Mouse (Mus musculus) retina, postnatal 7 days (tissue): ENCODE results near the gene Lhfpl2.

Experiments used
- DNase-seq: peaks from one replicate; pipeline ENCODE4 v3.0.0-alpha.2; 2012; ENCODE audit warnings: low read depth, low spot score

Lhfpl2 gene

DNA sequence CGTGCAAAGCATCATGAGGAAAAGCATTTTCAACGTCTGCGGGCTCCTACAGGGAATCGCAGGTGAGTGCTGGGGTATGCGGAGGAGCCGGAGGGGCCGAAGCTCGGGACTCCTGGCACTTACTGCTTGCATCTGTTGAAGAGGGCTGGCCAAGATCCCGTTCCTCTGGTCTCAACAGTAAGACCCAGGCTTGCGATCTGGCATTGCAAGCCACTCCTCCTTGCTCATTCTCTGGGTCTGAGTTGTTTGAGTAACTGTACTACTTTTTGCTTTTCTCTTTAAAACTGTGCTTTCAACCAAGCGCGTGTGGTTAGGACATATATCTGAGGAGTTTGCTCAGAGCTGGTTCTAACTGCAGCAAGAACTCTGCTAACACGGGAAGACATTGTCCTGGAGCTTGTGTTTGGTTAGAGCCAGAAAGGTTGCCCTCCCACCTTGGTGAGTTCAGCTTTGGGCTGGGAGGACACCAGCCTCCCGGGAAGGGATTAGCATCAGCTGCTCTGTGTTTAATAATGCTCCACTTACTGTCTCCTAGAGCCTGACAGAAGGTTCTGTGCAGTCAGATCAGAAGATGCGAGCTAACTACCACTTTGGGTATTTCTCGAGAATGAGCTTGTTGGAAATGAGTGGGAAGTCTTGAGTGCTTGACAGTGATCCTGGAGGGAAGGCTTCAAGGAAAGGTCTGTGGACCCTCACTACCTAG is 117.1 kb downstream of the Lhfpl2 start:
- no peak for DNase-seq

DNA sequence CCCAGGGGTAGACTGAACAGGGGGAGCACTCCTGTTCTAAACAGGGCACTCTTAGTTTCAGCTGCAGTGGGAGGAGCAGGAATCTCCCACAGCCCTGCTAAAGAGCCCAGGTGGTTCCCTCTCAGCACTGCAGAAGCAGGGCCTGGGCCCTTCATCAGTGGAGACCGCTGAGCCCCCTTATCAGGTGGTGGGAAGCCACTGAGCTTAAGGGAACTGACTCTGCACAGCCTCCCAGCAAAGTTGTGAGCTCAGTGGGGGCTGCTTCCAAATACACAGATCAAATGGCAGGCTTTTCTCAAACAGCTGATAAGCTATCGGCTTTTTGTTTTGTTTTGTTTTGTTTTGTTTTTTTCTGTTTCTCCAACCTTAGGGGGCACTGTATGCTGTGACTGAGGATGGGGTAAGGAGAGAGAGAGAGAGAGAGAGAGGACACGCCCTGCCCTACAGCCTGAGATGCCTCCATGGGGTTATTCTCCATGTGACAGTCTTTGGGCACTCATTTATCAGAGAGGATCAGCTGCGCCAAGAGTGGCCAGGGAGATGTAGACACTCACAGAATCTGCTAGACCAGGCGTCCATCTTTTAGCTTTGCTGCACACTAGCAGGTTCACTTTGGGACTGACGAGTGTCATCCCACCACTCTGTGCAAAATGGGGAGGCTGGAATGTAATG is 117.9 kb downstream of the Lhfpl2 start:
- no peak for DNase-seq

DNA sequence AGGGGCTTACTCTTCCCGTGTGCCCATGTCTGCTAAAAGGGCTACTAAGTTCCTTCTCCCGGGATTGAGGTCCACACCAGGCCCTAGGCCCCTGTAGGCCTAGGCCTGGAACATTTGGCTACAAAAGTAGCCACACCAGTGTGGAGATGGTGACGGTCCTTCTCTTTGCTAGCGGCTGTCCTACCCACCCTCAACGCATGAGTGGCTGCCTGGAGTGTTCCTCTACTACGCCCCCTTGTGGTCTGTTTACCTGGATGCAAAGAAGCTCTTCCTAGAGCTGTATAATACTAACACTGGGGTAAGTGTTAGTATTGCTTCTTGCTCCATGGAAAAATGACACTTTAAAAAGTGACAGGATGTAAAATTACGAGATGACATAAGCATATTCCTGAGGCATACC is 119.6 kb downstream of the Lhfpl2 start:
- no peak for DNase-seq

DNA sequence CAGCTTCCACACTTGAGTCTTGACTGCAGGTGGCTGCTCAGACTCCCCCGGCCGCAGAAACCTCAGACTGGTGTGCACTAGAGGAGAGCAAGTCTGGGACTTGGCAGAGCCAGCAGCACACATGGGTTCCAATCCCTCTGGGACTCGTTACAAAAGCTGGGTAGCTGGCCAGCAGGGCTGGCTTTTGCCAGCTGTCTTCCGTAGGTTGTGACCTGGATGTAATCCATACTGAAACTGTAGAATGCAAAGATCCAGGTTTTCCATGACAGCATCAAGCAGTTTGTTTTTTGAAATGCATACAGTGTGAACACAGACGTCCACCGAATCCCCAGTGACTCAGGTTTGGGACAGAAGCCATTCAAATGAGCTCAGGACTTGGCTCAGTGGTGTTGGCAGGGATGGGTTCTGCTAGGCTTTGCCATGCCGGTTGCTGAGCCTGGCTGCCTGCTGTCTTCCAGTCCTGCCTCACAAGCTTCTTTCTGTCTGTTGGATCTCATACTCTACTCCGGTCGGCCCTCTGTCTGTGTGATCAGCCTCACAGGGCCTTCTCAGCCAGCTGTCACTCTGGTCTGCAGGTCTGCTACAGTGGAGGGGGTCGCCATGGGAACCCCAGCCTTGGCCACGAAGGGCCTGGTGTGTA is 120.9 kb downstream of the Lhfpl2 start:
- no peak for DNase-seq

DNA sequence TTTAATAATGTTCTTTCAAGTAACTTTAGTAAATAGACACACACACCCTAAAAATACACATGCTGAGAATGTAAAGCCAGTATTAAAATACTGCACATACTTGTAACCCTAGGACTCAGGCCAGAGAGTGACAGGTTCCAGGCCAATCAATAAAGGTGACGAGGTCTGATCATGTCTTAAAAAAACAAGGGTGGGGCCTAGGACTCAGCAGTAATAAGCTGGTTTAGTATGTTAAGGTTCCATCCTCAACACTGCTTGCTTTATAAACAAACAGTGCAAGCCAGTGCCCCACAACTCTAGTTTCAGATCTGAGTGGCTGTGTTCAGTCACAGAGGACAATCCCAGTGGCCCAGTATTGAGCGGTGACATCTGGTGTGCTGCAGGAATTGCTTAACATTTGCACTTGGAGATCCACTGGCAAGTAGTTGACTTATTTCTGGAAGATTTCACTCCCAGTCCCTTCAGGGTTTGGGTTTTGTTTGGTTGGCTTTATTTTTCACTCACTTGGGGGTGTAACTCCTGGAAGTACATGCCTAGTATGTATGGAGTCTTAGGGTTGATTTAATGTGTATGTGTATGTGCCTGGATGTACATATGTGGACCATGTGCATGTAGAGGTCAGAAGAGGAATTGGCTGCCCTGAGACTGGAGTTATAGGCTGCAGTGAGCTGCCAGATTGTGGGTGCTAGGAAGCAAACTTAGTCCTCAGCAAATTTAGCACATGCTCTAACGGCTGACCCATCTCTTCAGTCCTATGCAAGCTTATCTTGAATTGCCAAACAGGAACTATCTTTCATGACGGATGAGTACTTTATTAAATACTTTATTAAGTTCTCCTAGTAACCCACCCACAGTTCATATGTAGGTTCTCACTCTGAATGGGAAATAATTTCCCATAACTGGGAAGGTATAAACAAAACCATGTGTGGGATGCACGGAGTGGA is 123.2 kb downstream of the Lhfpl2 start:
- DNase-seq = no peak

DNA sequence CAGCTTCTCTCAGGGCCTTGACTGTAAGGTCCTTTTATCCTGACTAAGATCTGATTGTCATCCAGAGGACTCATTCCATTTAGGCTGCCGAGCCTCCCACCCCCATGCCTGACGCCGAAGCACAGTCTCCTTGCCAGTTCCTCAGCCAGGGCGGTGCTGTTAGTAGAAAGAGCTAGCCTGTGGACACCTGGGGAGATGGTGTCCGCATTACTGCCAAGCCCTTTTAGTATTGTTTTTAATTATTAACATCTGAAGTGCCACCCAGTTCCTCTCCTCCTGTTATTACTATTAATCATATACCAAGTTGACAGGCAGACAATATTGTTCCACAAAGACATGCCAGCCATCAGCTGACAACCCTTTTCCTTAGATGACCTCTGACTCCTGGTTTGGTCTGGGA is 124.4 kb downstream of the Lhfpl2 start:
- no peak for DNase-seq

DNA sequence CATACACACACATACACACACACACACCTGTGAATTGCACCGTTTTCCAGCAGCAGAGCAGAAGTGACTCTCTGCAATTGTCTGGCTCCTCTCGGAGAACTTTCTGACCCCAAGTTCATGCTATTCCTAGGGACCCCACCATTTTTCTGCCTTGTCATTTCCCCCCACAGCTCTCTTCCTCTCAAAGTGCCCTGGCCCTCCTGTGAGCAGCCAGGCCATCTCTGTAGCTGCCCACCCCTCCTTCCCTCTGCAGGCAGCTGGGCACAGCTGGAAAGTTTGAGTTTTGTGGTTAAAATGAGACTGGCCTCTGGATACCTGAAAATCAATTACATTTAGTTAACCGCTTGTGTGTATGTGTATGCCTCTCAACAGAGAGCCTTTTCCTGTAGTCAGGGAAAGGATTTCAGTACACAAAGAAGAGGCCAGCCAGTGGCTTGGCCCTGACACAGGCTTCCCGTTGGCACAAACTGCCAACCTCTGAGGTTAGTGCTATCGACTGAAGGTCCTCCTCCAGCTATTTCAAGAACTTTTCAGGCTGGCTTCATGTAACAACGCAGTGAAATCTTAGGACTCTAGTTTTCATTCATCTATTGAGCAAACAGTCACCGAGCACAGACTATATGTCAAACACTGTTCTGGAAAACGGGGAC is 125.9 kb downstream of the Lhfpl2 start:
- no peak for DNase-seq

DNA sequence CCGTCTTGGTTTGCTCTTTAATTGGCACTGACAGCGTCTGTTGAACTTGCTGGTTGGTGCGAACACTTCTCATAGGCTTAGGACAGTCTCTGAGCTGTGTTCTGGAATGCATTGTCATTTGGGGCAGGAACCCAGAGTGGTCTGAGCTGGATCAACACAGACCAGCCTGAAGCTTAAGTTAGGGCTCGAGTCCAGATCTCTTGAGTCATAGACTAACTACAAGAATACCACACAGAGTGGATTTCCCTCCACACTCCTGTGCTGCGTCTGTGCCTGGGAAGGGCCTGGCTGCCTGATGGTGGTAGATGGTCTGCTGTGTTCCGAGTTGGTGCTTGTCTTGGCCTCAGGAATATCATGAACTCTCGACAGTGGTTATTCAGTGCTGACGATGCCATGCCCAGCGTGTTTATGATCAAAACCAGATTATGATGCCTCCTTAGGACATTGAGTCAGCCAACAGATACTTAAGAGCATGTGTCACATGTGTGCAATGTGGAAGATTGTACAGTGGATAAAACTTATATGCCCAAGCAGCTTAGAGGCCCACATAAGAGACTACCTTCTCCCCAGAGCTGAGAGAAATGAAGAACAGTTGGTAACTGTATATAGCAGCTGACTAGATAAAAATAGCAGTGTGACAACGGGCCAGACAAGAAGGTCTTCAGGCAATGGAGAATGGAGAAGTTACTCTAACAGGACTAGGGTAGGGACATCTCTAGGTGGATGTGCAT is 127.3 kb downstream of the Lhfpl2 start:
- no peak for DNase-seq

DNA sequence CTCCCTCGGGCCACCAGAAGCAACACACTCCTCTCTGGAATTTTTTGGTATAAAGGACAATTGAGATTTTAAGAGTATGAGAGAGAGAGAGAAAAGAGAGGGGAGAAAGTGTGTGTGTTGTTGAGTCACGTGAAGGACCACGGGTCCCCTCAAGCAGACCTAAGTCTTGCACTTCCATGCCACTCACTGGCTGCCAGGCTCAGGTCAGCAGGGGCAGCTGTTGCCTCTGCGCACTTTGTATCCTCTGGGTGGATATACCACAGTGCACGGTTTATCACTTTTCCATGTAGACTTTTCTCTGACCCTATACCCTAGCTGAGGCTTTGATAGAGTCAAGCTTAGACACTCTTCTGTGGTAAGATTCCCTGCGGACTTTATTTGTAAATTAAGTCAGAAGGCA is 128.0 kb downstream of the Lhfpl2 start:
- DNase-seq = no peak

DNA sequence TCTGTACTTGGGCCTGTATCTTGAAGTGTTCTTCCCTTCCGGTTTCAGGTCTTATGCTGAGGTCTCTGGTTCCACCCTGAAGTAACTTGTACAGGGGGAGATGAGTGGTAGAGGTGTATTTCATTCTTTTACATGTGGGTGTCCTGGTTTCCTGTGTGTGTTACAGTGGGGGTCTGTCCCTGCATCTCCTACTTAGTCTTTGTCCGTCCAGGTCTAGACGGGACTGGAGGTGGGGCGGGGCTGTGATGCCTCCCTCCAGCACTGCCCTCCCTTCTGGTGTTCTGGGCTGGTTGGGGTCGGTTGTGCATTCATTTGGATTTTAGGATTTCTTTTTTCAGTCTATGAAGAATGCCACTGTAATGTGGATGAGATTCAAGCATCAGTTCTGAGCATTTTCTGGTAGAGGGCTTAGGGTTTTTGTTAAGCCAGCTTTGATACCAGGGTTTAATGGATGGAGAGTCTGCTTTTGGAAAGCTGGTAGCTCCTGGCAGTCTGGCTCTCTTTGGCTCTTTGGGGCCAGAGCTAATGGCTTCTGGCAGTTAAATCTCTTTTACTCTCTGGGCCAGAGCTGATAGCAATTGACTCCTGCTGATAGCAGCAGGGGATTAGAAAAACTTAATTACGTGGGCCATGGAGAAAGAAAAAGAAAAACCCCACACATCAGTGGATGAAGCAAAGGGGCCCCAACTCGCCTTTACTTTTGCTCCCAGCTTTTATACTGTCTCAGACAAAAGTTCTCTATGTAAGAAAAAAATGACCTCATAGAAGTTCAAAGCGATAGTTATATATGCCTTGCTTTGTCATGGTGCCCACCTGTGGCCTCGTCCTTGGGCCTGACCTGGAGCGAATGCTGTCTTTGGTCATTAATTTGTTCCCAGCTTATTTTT is 130.8 kb downstream of the Lhfpl2 start:
- DNase-seq = no peak

DNA sequence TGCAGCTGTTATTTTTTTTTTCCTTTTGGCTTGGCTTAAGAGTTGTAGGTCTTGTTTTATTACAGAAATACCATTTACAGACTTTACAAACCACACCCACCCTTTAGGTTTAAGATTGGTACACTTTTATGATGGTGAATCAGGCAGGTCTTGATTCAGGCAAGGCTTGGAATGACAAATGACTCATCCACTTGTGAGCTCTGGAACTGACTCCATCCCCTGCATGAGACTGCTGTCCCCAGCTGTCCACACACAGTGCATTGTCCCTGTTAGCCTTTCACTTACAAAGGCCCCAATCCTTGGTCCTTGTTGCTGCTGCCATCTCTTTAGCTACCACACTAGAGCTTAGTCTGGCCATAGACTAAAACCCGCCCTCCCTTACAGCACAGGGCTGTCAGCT is 132.8 kb downstream of the Lhfpl2 start:
- no peak for DNase-seq

DNA sequence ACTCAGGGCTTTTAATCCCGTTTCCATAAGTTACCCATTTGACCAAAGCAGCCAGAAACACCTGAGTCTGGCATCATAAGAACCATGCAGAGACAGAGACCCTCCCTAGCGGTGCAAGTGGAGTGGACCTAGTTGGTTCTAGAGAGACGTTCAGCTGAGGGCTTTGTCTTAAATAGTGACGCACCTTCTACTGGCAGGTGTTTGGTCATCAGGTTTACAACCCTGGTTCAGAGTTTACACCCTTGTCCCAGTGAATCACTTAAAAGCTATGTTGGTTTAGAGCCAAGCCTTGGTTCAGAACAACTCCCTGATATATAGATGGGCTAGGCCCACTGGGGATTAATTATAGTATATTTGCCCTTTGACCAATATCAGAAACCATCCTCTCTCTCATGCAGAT is 135.6 kb downstream of the Lhfpl2 start:
- DNase-seq = no peak

DNA sequence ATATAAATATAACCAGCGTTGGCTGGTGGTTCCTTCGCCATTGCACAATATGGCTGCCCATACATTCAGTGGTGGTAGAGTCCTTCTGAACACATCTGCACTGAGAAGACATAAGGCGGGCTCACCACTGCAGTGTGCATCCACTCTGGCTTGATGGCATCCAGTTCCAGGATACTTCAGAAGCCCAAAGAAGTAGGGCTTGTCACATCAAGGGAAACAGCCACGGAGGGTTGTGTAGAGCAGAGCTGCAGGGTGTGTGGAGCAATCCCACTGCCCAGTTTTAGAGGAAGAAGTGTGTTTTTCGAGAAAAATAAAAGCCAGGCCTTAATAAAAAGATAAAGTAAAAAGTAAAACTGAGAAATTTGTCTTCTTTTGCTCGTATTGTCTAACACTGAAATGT is 141.0 kb downstream of the Lhfpl2 start:
- DNase-seq = no peak

DNA sequence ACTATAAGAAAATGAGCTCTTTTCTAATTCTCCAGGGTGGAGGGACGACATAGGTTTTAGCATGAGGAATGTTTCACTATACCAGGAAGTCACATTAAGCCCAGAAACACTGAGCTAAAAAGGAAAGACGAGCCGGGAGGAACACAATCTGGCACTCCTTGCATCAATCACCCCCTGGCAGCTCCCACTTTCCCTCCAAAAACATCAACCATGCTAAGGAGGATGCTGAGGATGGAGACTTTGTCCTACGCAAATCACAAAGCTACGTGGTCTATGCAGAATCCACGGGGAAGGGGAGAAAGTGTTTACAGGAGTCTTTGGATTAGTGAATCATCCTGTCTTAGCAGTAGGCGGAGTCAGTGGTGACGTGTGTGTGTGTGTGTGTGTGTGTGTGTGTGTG is 142.2 kb downstream of the Lhfpl2 start:
- no peak for DNase-seq

DNA sequence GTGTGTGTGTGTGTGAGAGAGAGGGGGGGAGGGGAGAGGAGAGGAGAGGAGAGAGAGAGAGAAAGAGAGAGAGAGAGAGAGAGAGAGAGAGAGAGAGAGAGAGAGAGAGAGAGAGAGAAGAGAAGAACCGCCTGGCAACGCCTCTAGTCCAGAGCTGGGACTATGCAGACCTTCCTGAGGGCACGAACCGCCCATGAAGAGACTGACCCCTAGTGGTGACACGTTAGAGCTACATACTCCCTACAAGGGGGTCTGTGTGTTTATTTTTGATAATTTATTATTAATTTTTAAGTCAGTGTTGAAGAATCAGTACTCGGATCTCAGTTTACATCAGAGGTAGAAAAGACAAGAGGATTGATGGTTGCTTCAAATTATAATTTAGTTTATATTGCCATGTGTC is 147.6 kb downstream of the Lhfpl2 start:
- DNase-seq = peak; percentile 40

DNA sequence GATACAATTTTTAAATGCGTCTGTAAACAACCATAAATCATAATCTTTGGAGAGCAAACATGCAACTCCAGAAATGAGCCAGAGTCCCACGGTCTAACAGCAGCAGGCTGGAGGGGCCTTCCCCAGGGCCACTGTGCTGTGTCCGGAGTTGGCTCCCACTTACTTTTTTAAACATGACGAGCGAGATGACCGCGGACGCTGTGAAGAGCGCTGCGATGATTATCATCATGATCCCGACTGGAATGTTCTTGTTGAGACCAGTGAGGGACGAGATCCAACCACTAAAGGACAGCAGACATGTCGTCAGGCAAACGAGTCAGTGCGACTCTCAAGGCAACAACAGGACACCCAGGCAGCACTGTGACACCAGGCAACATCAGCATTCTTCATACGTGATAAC is 150.4 kb downstream of the Lhfpl2 start:
- DNase-seq = no peak

DNA sequence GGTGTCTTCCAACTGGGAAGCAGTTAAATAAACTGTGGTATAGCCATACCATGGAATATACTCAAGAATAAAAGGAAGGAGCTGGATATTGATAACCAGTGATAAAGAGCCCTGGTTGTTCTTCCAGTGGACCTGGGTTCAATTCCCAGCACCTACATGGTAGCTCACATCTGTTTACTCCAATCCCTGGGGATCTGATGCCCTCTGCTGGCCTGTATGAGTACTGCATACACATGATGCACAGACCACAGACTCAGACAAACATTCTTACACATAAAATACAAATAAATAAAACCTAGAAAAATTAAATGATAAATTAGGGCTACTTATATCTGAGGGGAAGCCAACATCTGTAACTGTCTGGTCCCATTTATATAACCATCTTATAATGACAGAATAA is 151.3 kb downstream of the Lhfpl2 start:
- DNase-seq = no peak

DNA sequence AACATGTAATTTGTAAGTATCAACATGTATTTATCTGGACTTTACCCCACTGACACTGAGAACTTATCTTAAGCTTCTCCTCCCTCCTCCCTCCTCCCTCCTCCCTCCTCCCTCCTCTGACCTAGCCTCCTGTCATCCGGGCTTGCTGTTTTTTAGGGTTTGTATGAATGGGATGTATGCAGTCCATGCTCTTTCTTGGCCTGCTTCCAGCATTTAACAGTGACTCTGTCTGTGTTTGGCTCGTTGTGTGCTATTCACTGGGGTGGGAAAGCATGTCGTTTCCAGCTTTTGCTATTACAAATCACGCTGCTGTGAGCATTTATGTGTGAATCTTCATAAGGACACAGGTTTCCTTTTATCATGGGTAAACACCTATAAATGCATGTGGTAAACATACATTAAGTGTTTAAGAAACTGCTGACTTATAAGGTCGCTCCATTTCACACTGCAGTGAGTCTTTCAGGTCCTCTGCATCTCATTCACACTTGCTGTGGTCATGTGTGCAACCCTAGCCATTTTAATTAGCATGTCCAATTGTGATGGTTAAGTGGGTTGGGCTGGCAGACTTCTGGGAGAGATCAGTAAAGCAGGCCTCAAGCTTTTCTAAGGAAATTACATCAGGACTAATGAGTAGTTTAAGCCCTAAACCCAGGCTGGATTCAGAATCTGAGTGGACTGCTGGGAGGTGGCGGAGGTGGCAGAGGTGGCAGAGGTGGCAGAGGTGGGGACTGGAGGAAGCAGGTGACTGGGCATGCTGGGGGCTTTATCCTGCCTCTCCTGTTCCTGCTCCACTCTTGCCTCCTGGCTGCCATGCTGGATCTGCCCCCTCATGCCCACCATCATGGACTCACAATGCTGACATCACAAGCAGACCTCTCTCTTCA is 153.9 kb downstream of the Lhfpl2 start:
- no peak for DNase-seq

DNA sequence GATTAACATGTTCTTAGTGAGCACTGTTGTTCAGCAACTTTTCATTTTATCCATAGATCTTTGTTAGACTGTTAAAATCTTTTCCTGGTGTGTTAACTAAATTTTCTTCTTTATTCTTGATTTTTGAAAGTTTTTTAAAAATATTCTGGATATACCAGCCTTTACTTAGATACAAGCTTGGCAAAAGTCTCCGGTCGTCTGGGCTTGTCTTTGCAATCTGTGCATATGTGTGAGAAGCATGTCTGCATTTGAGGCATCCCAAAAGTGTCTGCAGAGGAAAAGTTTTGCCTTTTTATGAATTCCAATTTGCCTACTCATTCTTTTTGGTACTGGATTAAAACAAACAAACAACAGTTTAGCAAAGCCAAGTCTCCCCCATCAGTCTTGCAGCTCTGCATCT is 154.6 kb downstream of the Lhfpl2 start:
- no peak for DNase-seq
